In genomic region chr4:153189485-153189884, GRCm38 (mm10) we compare ENCODE assay signal across 9 mouse cellular contexts.
DNase-seq lines count a peak whose midpoint lies in the region; ATAC-seq and TF ChIP-seq lines count a peak whose summit lies in the region.
"Had no signal": no experiment of that assay in that cellular context is flagged by ENCODE, and none has a peak within 500 bp of the region (broad histone marks: within the 10 kb centered on the region; RNA-seq: fewer than 3 reads in every experiment).

No protein-coding gene starts in this region.

- H3K27me3 ChIP-seq in hindbrain, embryonic 10.5 days (ENCODE audit: insufficient read depth, poor library complexity, severe bottlenecking): peaks cover 33% of the 10 kb centered on the region
- peaks cover 21% of the 10 kb centered on the region for H3K27me3 ChIP-seq in hindbrain, embryonic 13.5 days
- no peaks in the 10 kb centered on the region for H3K27me3 ChIP-seq in embryonic facial prominence, embryonic 11.5 days (ENCODE audit: control insufficient read depth, insufficient read depth, low read length)
- no peaks in the 10 kb centered on the region for H3K27me3 ChIP-seq in limb, embryonic 14.5 days (ENCODE audit: control insufficient read depth, insufficient read depth, low read length)
- H3K27me3 ChIP-seq: Patski had no signal

- H3K36me3 ChIP-seq in hindbrain, embryonic 10.5 days: no peaks in the 10 kb centered on the region
- no peaks in the 10 kb centered on the region for H3K36me3 ChIP-seq in hindbrain, embryonic 13.5 days
- H3K36me3 ChIP-seq in embryonic facial prominence, embryonic 11.5 days (replicated peaks; ENCODE audit: control insufficient read depth, insufficient read depth, low read depth, low read length): no peaks in the 10 kb centered on the region
- H3K36me3 ChIP-seq in limb, embryonic 14.5 days (ENCODE audit: control insufficient read depth, insufficient read depth, low read length): no peaks in the 10 kb centered on the region

- no peak overlapping the region for H3K4me3 ChIP-seq in hindbrain, embryonic 10.5 days
- H3K4me3 ChIP-seq in hindbrain, embryonic 13.5 days: no peak overlapping the region
- no peak overlapping the region for H3K4me3 ChIP-seq in embryonic facial prominence, embryonic 11.5 days (ENCODE audit: low read depth, low read length)
- no peak overlapping the region for H3K4me3 ChIP-seq in limb, embryonic 14.5 days (replicated peaks; ENCODE audit: low read length)

- no peak overlapping the region for H3K4me2 ChIP-seq in hindbrain, embryonic 13.5 days
- no peak overlapping the region for H3K4me2 ChIP-seq in embryonic facial prominence, embryonic 11.5 days (ENCODE audit: low read depth, low read length)
- H3K4me2 ChIP-seq in limb, embryonic 14.5 days (replicated peaks; ENCODE audit: low read depth, low read length, severe bottlenecking): no peak overlapping the region

- peaks cover 20% of the 10 kb centered on the region for H3K4me1 ChIP-seq in hindbrain, embryonic 10.5 days (replicated peaks)
- H3K4me1 ChIP-seq in hindbrain, embryonic 13.5 days (replicated peaks): peaks cover 20% of the 10 kb centered on the region
- no peaks in the 10 kb centered on the region for H3K4me1 ChIP-seq in embryonic facial prominence, embryonic 11.5 days (ENCODE audit: control insufficient read depth, insufficient read depth, low read length)
- 0 out of 2 replicates have a peak, but pooled peaks cover 2% of the 10 kb centered on the region for H3K4me1 ChIP-seq in limb, embryonic 14.5 days (ENCODE audit: control insufficient read depth, insufficient read depth, low read length)

- no peak for ATAC-seq in hindbrain, embryonic 13.5 days (ENCODE audit: low FRiP score)
- ATAC-seq in embryonic facial prominence, embryonic 11.5 days (replicated peaks; ENCODE audit: insufficient number of reproducible peaks, low FRiP score, low TSS enrichment, low read depth): 0 out of 2 replicates have a peak, but pooled peaks have one; percentile 29
- 0 out of 2 replicates have a peak, but pooled peaks have one; percentile 55 for ATAC-seq in limb, embryonic 14.5 days (ENCODE audit: low FRiP score, low read depth)
- ATAC-seq: Patski had no signal

- H3K9ac ChIP-seq in hindbrain, embryonic 13.5 days: no peak overlapping the region
- H3K9ac ChIP-seq in embryonic facial prominence, embryonic 11.5 days (replicated peaks; ENCODE audit: low read length): no peak overlapping the region
- H3K9ac ChIP-seq in limb, embryonic 14.5 days (ENCODE audit: low read depth, low read length, severe bottlenecking): no peak overlapping the region

- no peak for TF ChIP-seq POLR2A in limb, embryonic 14.5 days (IDR thresholded peaks at IDR 0.05; ENCODE audit: borderline replicate concordance, extremely low read depth, insufficient read depth, insufficient read length)

- H3K27ac ChIP-seq in hindbrain, embryonic 10.5 days: no peak overlapping the region
- H3K27ac ChIP-seq in hindbrain, embryonic 13.5 days: no peak overlapping the region
- H3K27ac ChIP-seq in embryonic facial prominence, embryonic 11.5 days (replicated peaks; ENCODE audit: low read depth, low read length): no peak overlapping the region
- no peak overlapping the region for H3K27ac ChIP-seq in limb, embryonic 14.5 days (replicated peaks; ENCODE audit: low read depth, low read length)

- H3K9me3 ChIP-seq in hindbrain, embryonic 10.5 days: no peaks in the 10 kb centered on the region
- H3K9me3 ChIP-seq in hindbrain, embryonic 13.5 days: no peaks in the 10 kb centered on the region
- H3K9me3 ChIP-seq in embryonic facial prominence, embryonic 11.5 days (replicated peaks; ENCODE audit: control insufficient read depth, low read length): no peaks in the 10 kb centered on the region
- H3K9me3 ChIP-seq in limb, embryonic 14.5 days (ENCODE audit: control insufficient read depth, low read length): no peaks in the 10 kb centered on the region

- 11% methylated on average over 8 of the region's 8 CpGs for WGBS in hindbrain, embryonic 10.5 days
- WGBS in hindbrain, embryonic 13.5 days: 10% methylated on average over 8 of the region's 8 CpGs
- WGBS in embryonic facial prominence, embryonic 11.5 days: 8% methylated on average over 8 of the region's 8 CpGs
- 4% methylated on average over 8 of the region's 8 CpGs for WGBS in limb, embryonic 14.5 days

- peak; percentile 70 for DNase-seq in hindbrain, embryonic 10.5 days (ENCODE audit: low spot score)
- DNase-seq in ZHBTc4 (ENCODE audit: low read depth, low spot score): peak; percentile 86
- DNase-seq in embryonic facial prominence, embryonic 11.5 days (ENCODE audit: low spot score): peak; percentile 87
- peak; percentile 93 for DNase-seq in limb, embryonic 14.5 days (ENCODE audit: low spot score)
- no peak for DNase-seq in adipocyte (ENCODE audit: low spot score)
- no peak for DNase-seq in thymus, postnatal 25 days
- DNase-seq in thymus, postnatal 10 days (ENCODE audit: low spot score in 2 of 2): no peak

Comparison
In these comparisons a context has a peak if more than half of its experiments do, and no peak if none do; other contexts are left out.
1. DNase-seq: peak in hindbrain, embryonic 10.5 days (single experiment), ZHBTc4 (single experiment), embryonic facial prominence, embryonic 11.5 days (single experiment) and limb, embryonic 14.5 days (single experiment); none in adipocyte (single experiment), thymus, postnatal 25 days (single experiment) and thymus, postnatal 10 days (0 of 2).